Mouse (Mus musculus) myocyte (in vitro differentiated cells): ENCODE data around the gene Hapln2.

Experiments
- MYOG ChIP-seq, 3 experiments: IDR thresholded peaks; one replicate each; pipeline ENCODE4 v1.6.1; 2011; ENCODE audit warnings: control low read depth in 2 of 3, low read depth in 2 of 3, mild to moderate bottlenecking in 2 of 3; ENCODE audit not compliant: insufficient read length in 2 of 3, control insufficient read depth in 1 of 3, insufficient read depth in 1 of 3
- POLR2A ChIP-seq: IDR thresholded peaks from one replicate; pipeline ENCODE4 v1.6.1; 2011; ENCODE audit warnings: low read depth, mild to moderate bottlenecking, control low read depth, moderate library complexity; ENCODE audit not compliant: insufficient read length
- REST ChIP-seq: IDR thresholded peaks from one replicate; pipeline ENCODE4 v1.6.1; 2011; ENCODE audit warnings: mild to moderate bottlenecking, control low read depth, moderate library complexity; ENCODE audit not compliant: insufficient read depth, insufficient read length

DNA sequence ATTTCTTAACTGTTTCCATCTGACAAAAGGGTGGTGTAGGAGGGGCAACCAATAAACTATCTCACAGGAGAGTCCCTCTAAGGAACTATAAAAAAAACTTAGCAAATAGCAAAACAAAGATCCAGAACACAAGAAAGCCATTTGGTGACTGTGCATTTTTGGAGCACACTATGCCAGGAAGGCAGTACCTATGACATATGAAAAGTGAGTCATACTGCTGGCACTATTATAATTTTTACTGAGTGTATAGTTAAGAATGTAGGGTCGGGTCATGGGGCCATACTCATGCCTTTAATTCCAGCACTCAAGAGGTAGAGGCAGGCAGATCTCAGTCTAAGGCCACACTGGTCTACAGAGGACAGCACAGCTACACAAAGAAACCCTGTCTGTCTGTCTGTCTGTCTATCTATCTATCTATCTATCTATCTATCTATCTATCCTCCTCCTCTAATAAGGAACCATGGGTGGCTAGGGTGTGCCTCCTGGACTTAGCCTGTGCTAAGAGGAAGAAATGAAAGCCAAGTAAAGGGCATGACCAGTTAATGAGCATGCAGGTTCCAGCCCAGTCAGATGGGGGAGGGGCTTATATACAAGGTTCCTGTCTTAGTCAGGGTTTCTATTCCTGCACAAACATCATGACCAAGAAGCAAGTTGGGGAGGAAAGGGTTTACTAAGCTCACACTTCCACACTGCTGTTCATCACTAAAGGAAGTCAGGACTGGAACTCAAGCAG is 8.3 kb upstream of the Hapln2 start:
- TF ChIP-seq POLR2A (no peak), MYOG (IDR thresholded peaks at IDR 0.05; ENCODE audit: control insufficient read depth in 1 of 3, insufficient read depth in 1 of 3, insufficient read length in 2 of 3, low read depth in 2 of 3) (no peak), REST (no peak)
